Mouse (Mus musculus) layer of hippocampus, adult 6 months (tissue): ENCODE data around the gene Hoxc12. TPM values are rescaled to one million over a fixed set of nuclear protein-coding genes. Genes with fewer than 3 reads are reported as not detected.

ENCODE experiments used
- long read RNA-seq, 2 experiments: library from polyadenylated mRNA; unstranded; transcript quantifications; one replicate each; pipeline ENCODE4 v2.0.0; 2019 to 2020
- microRNA-seq: library from miRNA; unstranded; fragments of <30 nt; microRNA quantifications from one replicate; pipeline ENCODE4 v1.2.0, GENCODE M21; 2020
- polyA plus RNA-seq: library from polyadenylated mRNA; unstranded; fragments of <200 nt; fragmentation: Nextera tagmentation; gene quantifications from 2 replicates; pipeline ENCODE4 v1.2.3, GENCODE M21; 2021

Gene Hoxc12
- not detected in 2 replicates for polyA plus RNA-seq
- long read RNA-seq, experiment 1: 0 reads
- long read RNA-seq, experiment 2: 0 reads

GRCm38 (mm10) chr15:102936279-102936972 lies at the start of gene Hoxc12:
Hoxc12 (plus strand) TSS chr15:102936757.

DNA sequence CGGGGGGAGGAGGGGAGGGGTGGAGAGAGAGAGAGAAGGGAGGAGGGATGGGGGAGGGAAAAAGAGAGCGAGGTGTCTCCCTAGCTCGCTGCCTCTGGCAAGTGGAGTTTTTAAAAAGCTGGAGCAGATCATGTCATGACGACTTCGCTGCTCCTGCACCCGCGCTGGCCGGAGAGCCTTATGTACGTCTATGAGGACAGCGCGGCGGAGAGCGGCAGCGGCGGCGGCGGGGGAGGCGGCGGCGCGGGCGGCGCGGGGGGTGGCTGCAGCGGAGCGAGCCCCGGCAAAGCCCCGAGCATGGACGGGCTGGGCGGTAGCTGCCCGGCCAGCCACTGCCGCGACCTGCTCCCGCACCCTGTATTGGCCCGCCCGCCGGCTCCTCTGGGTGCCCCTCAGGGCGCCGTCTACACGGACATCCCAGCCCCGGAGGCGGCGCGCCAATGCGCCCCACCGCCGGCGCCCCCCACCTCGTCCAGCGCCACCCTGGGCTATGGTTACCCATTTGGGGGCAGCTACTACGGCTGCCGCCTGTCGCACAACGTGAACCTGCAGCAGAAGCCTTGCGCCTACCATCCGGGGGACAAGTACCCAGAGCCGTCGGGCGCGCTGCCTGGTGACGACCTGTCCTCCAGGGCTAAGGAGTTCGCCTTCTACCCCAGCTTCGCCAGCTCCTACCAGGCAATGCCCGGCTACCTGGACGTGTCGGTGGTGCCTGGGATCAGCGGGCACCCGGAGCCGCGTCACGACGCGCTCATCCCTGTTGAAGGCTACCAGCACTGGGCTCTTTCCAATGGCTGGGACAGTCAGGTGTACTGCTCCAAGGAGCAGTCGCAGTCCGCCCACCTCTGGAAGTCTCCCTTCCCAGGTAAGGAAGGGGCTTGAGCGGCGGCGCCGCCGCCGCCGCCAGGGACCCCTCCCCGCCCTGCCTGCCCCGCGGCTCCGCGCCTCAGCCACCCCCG lies 15.2 kb upstream of the Hoxc12 start, which contains the start of gene Hoxc13:
Gene Hoxc13, plus strand, starts transcription at position 51 of the 959 bp plus-strand sequence.

DNA sequence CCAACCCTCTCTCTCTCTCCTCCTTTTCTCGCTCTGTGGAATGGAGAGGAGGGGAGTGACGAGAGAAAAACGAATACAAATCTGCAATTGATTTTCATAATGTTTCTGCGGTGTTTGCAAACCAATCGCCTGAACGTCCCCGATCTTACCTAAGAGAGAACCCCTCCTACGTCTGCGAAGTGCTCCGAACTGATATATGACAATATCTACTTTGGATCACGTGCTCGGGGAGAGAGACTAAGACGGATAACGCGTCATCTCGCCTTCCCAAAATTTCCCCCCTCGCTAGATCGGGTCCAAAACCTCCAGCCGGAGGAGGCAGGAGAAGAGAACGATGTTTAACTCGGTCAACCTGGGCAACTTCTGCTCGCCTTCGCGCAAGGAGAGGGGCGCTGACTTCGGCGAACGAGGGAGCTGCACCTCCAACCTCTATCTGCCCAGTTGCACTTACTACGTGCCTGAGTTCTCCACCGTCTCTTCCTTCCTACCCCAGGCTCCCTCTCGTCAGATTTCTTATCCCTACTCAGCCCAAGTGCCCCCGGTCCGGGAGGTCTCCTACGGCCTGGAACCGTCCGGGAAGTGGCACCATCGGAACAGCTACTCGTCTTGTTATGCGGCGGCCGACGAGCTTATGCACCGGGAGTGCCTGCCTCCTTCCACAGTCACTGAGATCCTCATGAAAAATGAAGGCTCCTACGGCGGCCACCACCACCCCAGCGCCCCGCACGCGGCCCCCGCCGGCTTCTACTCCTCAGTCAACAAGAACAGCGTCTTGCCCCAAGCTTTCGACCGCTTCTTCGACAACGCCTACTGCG lies 17.8 kb downstream of the Hoxc12 start, which contains the start of gene Hoxc11:
Gene Hoxc11, plus strand, starts transcription at position 236 of the 815 bp plus-strand sequence.

DNA sequence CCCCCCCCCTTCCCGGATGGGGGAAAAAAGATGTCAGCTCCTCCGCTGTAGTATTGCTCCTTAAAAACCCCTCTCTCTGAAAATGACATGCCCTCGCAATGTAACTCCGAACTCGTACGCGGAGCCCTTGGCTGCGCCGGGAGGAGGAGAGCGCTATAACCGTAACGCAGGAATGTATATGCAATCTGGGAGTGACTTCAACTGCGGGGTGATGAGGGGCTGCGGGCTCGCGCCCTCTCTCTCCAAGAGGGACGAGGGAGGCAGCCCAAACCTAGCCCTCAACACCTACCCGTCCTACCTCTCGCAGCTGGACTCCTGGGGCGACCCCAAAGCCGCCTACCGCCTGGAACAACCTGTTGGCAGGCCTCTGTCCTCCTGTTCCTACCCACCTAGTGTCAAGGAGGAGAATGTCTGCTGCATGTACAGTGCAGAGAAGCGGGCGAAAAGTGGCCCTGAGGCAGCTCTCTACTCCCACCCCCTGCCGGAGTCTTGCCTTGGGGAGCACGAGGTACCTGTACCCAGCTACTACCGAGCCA lies 30.3 kb downstream of the Hoxc12 start, which contains the start of gene Hoxc10:
Gene Hoxc10, plus strand, starts transcription at position 21 of the 536 bp plus-strand sequence.

GRCm38 (mm10) chr15:102967312-102967510 lies 30.7 kb downstream of the Hoxc12 start, which contains the start of gene Hoxc5:
Hoxc5 (plus strand) TSS chr15:102967443.

GRCm38 (mm10) chr15:102976171-102976570 lies 39.6 kb downstream of the Hoxc12 start, which contains the start of gene Hoxc9:
Hoxc9 (plus strand) TSS chr15:102976439.

Small RNAs within 50 kb of the gene (microRNA-seq; reads per million reads assigned to microRNA genes)
- not detected for gene Mir196a-2

Other genes with a start within 250 kb of the Hoxc12 start
- 46.5 and 48.5 TPM in 2 replicates for gene Calcoco1, start 214.6 kb upstream of the Hoxc12 start, polyA plus RNA-seq
- gene Hoxc13, start 15.7 kb upstream of the Hoxc12 start, polyA plus RNA-seq: not detected in 2 replicates
- gene Hoxc11, start 17.7 kb downstream of the Hoxc12 start, polyA plus RNA-seq: not detected in 2 replicates
- gene Hoxc10, start 30.0 kb downstream of the Hoxc12 start, polyA plus RNA-seq: not detected in 2 replicates
- gene Hoxc5, start 30.7 kb downstream of the Hoxc12 start, polyA plus RNA-seq: not detected in 2 replicates
- gene Hoxc9, start 39.7 kb downstream of the Hoxc12 start, polyA plus RNA-seq: not detected in 2 replicates
- not detected in 2 replicates for gene Hoxc8, start 53.9 kb downstream of the Hoxc12 start, polyA plus RNA-seq
- gene Hoxc6, start 61.5 kb downstream of the Hoxc12 start, polyA plus RNA-seq: not detected in 2 replicates
- gene Hoxc4, start 82.2 kb downstream of the Hoxc12 start, polyA plus RNA-seq: not detected in 2 replicates
- gene Smug1, start 230.3 kb downstream of the Hoxc12 start, polyA plus RNA-seq: 7.3 and 7.7 TPM in 2 replicates